Mouse (Mus musculus) duodenum, adult 2 months (tissue): ENCODE measurements around the gene Olfr1243. TPM values are rescaled to one million over a fixed set of nuclear protein-coding genes. Genes with fewer than 3 reads are reported as not detected.

Experiments
- polyA plus RNA-seq: library from polyadenylated mRNA; depleted of rRNA; stranded (reverse); fragments of >200 nt; gene quantifications from 2 replicates; pipeline ENCODE4 v1.2.3, GENCODE M21; 2012; ENCODE audit warnings: low replicate concordance; rRNA removed

Olfr1243 gene
- not detected in 2 replicates for polyA plus RNA-seq

GRCm38 (mm10) chr2:89531387-89531786, at the start of gene Olfr1243:
Gene Olfr1243, minus strand, starts transcription at chr2:89531487.

DNA sequence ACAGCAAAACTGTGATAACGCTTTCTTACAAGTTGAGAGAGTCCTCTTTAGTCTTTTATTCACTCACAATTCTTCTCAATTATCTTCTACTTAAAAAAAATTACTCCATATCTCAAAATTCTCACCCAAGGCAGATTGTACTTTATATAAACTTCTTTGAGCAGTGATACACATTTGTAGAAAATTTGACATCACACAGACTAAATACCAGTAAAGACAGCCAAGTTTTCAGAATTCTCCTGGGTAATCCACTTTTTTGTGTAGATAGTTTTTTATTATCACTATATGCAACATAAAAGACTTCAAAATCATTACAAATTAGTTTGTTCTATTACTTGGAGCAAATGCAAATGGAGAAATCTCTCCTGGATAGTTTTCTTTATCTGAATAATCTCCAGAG, 47.1 kb upstream of the Olfr1243 start, which contains the start of gene Olfr1245:
Gene Olfr1245, minus strand, starts transcription at position 101 of the 400 bp plus-strand sequence.

DNA sequence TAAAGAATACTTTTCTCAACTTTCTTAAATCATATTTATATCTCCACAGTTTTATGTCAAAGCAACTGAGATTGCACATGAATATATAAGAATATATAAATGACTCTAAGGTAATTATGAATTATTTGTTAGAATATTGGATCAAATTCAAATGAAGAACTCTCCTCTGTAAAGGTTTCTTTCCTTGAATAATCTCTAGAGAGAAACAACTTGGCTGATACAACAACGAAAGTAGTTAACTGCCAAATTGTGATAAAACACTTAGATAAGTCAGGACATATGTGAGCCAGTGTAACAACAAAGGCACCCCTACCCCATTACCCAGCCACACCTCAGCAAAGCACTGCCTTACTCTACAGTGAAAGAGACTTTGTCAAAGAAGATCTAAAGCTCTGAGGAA, 33.1 kb downstream of the Olfr1243 start, which contains the start of gene Olfr1242:
Gene Olfr1242, minus strand, starts transcription at position 101 of the 400 bp plus-strand sequence.

DNA sequence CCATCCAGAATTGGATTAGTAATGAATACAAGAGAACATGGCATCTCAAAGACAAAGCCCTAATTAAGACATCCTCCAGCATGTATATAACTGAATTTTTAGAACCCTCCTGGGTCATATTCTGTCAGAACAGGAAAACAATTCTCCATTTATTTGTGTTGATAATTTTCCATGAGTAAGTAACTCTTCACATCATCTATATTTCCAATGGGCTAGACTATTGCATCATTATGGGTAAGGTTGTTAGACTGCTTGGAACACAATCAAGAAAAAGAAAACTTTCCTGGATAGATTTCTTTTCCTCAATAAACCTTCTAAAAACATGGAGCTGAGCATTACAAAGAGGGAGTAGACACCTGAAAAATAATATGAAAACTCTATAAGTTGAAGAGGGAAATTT, 44.3 kb downstream of the Olfr1243 start, which contains the start of gene Olfr1241:
Gene Olfr1241, minus strand, starts transcription at position 101 of the 400 bp plus-strand sequence.

Other genes with a start within 250 kb of the Olfr1243 start
- not detected in 2 replicates for gene Olfr1229, start 243.5 kb downstream of the Olfr1243 start, polyA plus RNA-seq
- gene Olfr1230, start 234.2 kb downstream of the Olfr1243 start, polyA plus RNA-seq: not detected in 2 replicates
- gene Olfr1231, start 224.4 kb downstream of the Olfr1243 start, polyA plus RNA-seq: not detected in 2 replicates
- gene Olfr1232, start 201.8 kb downstream of the Olfr1243 start, polyA plus RNA-seq: not detected in 2 replicates
- gene Olfr1233, start 189.1 kb downstream of the Olfr1243 start, polyA plus RNA-seq: not detected in 2 replicates
- gene Olfr1234, start 166.6 kb downstream of the Olfr1243 start, polyA plus RNA-seq: not detected in 2 replicates
- gene Olfr1238, start 121.8 kb downstream of the Olfr1243 start, polyA plus RNA-seq: not detected in 2 replicates
- gene Olfr1239, start 111.1 kb downstream of the Olfr1243 start, polyA plus RNA-seq: not detected in 2 replicates
- gene Olfr1240, start 88.5 kb downstream of the Olfr1243 start, polyA plus RNA-seq: not detected in 2 replicates
- not detected in 2 replicates for gene Olfr1241, start 44.4 kb downstream of the Olfr1243 start, polyA plus RNA-seq
- not detected in 2 replicates for gene Olfr1242, start 33.2 kb downstream of the Olfr1243 start, polyA plus RNA-seq
- not detected in 2 replicates for gene Olfr1245, start 47.0 kb upstream of the Olfr1243 start, polyA plus RNA-seq
- gene Olfr1246, start 61.7 kb upstream of the Olfr1243 start, polyA plus RNA-seq: not detected in 2 replicates
- not detected in 2 replicates for gene Olfr1247, start 82.6 kb upstream of the Olfr1243 start, polyA plus RNA-seq
- gene Olfr1248, start 86.8 kb upstream of the Olfr1243 start, polyA plus RNA-seq: not detected in 2 replicates
- gene Olfr1249, start 103.5 kb upstream of the Olfr1243 start, polyA plus RNA-seq: not detected in 2 replicates
- gene Olfr1250, start 130.0 kb upstream of the Olfr1243 start, polyA plus RNA-seq: not detected in 2 replicates
- not detected in 2 replicates for gene Olfr1251, start 140.4 kb upstream of the Olfr1243 start, polyA plus RNA-seq
- not detected in 2 replicates for gene Olfr1252, start 193.5 kb upstream of the Olfr1243 start, polyA plus RNA-seq
- gene Olfr1253, start 225.6 kb upstream of the Olfr1243 start, polyA plus RNA-seq: not detected in 2 replicates